Mouse (Mus musculus) mesoderm, embryonic 11.5 days (tissue): ENCODE data around the gene Gm49383.
"Not testable (repeated sequence)": the region's sequence is repeated elsewhere in the genome, so short reads cannot be mapped to it uniquely, and the experiment has no call there.

Source experiments
- DNase-seq: peaks from one replicate; pipeline ENCODE4 v3.0.0-alpha.2; 2012; ENCODE audit warnings: low read depth, low spot score

Gm49383 gene

DNA sequence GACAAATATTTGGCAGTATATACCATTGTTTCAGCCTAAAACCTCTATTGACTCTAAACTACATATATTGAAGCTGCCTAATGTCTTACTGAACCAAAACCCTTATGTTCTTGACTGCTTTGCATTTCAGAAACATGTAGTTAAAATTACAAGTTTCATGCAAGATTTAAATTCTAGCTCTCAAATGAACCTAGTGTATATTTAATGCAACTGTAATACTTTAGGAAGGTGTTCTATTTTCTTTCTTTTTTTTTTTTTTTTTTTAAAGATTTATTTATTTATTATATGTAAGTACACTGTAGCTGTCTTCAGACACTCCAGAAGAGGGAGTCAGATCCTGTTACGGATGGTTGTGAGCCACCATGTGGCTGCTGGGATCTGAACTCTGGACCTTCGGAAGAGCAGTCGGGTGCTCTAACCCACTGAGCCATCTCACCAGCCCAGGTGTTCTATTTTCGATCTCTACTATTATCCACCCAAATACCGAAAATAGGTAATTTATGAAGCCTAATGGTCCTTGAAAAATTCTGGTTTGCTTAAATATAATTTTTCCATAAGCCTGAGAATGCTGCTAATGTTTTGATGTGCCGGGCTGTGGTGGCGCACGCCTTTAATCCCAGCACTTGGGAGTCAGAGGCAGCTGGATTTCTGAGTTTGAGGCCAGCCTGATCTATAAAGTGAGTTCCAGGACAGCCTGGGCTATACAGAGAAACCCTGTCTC lies 29.9 kb downstream of the Gm49383 start:
- not testable (repeated sequence) for DNase-seq

DNA sequence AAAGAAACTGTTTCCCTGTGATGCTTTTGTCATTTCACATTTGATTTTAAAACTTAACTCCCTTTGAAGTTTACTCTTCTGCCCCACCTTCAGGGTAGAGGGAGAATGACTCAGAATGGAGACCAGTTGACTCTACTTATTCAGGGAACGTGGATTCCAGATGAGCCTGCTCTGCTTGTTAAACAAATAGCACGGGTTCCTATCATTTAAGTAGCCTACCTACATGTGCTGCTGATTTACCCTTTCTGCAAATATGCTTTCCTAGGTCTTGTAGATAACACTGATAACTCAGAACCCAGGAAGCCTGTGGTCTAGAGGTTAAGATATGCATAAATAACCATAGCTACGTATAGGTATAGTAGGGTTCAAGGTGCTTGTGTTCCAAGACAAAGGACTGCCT lies 32.0 kb downstream of the Gm49383 start:
- DNase-seq: no peak

DNA sequence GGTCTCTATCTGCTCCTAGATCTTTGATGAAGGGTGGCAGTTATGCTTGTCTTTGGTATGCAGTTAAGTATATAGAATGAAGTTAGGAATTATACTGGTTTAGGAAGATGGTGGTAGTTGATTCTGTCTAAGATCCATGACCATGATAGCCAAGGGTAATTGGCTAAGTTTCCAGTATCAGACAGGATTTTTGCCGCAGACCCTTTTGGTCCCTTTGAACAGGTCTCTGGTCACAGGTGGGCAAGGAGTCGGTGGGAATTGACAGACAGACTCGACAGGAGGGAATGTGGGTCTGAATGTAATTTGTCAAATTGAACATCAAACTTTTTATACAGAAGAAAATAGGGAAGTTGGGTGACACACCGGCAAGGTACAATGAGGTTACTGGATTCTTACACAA lies 33.3 kb downstream of the Gm49383 start:
- not testable (repeated sequence) for DNase-seq

DNA sequence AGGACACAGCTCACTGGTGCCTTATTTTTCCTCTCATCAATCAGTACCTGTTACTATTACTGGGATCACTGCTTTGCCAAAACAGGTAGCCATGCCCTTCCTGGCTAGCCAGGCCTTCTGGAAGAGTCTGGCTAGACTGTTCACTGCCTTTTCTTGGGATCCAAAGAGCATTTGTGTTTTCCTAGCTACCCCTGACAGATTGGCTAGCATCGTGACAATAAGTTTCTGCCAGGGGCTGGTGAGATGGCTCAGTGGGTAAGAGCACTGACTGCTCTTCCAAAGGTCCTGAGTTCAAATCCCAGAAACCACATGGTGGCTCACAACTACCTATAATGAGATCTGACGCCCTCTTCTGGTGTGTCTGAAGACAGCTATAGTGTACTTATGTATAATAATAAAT lies 36.2 kb downstream of the Gm49383 start:
- not testable (repeated sequence) for DNase-seq

DNA sequence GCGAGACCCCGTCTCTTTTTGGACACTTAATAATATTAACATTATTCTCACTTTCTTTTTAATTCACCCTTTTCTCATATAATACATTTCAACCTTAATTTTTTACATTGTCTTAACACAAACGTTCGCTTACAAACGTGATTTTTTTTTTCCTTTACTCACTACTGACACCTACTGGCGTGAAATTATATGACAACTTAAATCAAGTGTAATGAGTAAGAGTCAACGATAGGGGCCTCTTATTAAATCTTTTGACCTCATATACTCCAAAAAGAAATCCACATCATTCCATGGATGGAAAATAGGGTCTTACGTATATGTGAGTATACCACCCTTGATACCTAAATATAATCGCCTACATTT lies 37.3 kb downstream of the Gm49383 start:
- DNase-seq: peak; percentile 87

DNA sequence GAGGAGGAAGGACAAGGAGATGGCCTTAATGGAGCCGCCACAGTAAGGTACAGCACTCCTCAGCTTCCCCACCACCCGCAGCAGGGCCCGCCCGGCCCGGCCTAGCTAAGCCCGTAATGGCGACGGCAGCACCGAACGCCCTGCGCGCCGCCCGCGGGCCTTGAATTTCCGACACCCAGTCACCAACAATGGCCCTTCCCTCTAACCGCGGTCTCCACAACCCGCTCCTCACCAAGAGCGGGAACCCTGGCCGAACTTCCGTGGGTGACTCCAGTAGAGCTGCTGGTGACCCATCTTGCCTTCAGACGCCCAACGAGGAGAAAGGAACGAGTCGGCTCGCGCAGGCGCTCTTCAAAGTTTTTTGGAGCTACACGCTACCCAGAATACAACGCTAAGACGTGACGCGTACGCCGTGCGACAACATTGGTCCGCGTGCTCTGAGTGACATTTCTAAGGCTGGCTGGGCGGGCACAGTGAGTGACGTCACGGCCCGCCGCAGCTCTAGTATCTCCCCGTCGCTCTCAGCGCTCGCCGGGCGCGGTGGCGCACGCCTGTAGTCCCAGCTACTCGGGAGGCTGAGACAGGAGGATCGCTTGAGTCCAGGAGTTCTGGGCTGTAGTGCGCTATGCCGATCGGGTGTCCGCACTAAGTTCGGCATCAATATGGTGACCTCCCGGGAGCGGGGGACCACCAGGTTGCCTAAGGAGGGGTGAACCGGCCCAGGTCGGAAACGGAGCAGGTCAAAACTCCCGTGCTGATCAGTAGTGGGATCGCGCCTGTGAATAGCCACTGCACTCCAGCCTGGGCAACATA lies 37.9 kb downstream of the Gm49383 start, which contains the start of gene Rps29:
Gene Rps29 (minus strand): TSS at position 422 of the 813 bp plus-strand sequence.
- peak; percentile 100 for DNase-seq

DNA sequence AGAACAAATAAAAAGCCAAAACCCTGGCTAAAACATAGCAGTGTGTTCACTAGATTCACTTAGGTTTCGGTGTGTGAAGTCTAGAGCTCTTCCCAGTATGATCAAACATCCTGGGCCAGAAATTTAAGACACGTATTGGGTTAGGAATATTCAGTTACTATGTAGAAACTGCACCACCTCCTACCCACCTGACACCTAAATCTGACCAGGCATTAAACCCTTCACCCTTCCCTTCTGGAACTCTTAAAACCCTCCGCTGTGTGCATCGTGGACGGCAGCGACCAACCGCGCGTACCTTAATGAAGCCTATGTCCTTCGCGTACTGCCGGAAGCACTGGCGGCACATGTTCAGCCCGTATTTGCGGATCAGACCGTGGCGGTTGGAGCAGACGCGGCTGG lies 38.5 kb downstream of the Gm49383 start:
- DNase-seq: no peak

DNA sequence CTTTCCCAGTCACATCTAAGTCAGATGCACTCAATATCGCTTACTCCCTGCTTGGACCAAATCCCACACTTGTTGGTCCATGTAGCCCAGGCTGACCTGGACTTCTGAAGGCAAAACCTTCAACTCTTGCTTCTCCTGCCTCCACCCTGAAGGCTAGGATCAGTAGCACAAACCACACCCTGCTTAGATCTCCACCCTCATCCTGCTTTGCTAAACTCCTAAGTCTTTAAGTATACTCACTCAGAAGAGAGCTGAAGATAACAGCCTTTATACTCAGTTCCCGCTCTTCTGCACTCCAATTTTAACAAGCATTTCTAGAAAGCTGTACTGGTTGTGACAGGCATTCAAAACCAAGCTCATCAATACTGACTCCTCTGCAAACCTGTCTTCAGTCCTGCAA lies 39.8 kb downstream of the Gm49383 start:
- no peak for DNase-seq

DNA sequence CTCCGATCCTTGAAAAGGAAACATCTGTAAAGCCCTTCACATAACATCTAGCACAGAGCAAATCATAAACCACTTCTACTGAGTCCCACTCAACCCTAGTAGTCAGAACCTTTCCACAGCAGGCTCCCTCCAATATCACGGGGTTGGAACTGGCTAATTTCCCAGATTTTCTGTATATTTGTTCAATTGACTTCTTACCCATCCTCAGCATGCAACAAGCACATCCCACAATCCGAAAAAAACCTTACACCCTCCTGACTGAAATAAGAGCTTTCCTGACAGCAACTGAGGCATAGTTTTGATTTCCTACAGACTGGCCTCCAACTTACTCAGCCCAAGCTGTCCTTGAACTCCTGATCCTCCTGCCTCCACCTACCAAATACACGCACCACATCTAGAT lies 40.5 kb downstream of the Gm49383 start:
- no peak for DNase-seq

DNA sequence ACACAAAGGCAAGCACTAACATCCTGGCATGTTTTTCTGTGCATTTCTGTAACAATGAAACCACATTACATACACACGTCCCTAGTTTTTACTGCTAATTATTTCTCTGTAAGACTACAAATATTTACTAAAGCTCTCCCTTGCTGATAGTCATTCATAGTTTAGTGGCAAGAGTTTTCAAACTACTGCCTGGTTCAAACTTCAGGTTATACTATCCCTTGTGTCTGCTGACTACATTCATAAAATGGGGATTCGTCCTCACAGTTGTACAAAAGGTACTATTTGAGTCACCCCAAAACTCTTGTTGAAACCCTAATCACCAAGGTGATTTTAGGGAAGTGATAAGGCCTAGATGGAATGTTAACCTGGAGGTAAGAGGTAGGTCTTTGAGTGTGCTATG lies 41.0 kb downstream of the Gm49383 start:
- no peak for DNase-seq

DNA sequence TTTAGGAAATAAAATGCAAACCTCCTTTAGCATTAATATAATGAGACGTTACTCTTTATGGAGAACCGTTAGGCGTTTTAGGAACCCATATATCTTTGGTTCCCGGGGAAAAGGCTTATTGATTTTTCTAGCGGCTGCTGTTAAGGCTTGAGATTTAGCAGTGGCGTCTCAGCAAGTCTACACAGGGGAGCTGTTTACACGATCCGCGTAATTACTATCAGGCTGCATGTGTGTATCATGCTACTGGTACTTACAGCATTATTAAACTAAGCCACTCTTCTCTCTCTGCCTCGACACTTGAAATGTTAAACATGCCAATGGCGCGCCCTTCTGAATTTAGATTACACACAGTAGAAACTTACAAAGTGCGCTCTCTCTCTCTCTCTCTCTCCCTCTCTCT lies 46.9 kb downstream of the Gm49383 start:
- DNase-seq: no peak

DNA sequence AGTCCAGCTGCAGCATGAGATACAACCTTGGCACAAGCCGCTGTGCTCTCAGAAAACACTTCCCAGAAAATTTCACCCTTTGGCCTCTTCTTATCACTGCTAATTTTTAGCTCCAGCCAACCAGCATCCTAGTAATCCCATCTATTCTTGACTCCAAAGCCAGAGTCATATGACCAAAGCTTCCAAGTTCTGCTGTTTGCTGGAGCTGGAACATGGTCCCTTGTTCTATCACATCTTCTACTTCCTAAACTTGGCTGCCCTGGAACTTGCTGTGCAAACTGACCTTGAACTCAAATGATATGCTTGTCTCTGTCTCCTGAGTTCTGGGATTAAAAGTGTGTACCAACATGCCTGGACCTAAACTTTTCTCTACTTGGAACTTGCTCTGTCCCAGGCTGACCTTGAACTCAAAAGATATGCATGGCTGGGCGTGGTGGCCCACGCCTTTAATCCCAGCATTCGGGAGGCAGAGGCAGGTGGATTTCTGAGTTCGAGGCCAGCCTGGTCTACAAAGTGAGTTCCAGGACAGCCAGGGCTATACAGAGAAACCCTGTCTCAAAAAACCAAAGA lies 49.7 kb downstream of the Gm49383 start:
- DNase-seq: no peak

DNA sequence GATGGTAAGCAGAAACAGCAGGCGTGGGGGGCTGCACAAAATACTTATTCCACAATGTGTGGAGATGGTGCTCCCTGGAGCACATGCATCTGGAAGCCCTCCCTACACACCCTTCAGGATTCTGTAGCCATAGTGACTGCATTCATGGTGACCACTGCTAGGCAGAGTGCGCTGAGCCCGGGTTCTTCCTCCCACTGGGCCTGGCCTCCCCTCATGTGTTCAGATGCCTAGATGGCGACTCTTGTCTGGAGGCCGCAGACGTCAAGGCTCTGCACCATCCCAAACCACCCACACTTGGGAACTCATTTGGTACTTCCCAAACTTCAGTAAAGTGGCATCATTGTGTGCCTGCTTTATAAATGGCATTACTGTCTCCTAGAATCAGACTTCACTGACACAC lies 53.4 kb downstream of the Gm49383 start:
- no peak for DNase-seq

DNA sequence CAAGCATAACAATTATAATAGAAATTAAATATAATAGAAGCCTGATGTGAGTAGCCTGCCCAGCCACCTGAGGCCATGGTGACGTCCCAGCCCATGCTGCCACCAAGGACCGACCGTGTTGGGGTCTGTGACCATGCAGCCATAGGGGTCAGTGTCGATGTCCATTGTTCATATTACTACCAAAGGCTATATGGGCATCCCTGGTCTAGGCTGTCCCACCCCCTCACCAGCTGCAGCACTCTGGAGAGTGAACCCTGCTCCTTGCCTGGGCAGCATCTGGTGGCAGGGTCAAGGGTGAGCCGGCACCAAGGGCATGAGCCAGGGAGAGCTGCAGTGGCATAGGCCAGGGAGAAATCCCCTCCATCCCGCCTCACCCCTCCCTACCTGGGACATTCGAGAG lies 57.1 kb downstream of the Gm49383 start:
- DNase-seq: no peak

DNA sequence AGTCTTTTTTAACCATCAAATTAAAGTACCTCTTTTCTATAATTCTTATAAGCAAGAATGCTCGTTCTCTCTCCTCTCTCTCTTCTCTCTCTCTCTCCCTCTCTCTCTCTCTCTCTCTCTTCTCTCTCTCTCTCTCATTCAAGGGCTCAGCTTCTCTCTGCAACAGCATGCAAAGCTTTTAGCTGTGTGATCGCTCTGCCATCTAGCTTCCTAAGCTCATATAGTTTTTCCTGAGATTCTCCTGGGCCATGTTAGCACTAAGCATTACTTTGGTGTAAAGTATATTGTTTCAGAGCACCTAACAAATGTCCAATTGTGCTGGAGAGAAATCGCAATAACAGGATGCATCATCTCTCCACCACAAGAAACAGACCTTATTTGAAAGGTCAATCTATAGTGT lies 57.7 kb downstream of the Gm49383 start:
- DNase-seq: no peak
